Mouse (Mus musculus) lung, adult 2 months (tissue): ENCODE data around the gene Nol7.

Source experiments
- CTCF ChIP-seq: fragments of 200-500 bp; IDR thresholded peaks from 2 replicates; pipeline ENCODE4 v1.5.1; 2011; ENCODE audit warnings: mild to moderate bottlenecking, low read length, control low read depth; ENCODE audit not compliant: insufficient read depth
- POLR2A ChIP-seq: fragments of 200-500 bp; IDR thresholded peaks from 2 replicates; pipeline ENCODE4 v1.6.1; 2011; ENCODE audit warnings: low read depth, mild to moderate bottlenecking, control low read depth, low read length, borderline replicate concordance; ENCODE audit errors: extremely low read depth

- no peak for TF ChIP-seq POLR2A
- no peak for TF ChIP-seq CTCF
These were observed 32.4 kb upstream of the Nol7 start for GRCm38 (mm10) chr13:43365825-43366184.
